Mouse (Mus musculus) cerebellum, adult 8-10 months (tissue): ENCODE data around the gene Glo1.

ENCODE experiments used
- DNase-seq: peaks from one replicate; pipeline ENCODE4 v3.0.0; 2022

The Glo1 gene

GRCm38 (mm10) chr17:30612075-30612859 is 14.4 kb downstream of the Glo1 start:
- peak; percentile 100 for DNase-seq

DNA sequence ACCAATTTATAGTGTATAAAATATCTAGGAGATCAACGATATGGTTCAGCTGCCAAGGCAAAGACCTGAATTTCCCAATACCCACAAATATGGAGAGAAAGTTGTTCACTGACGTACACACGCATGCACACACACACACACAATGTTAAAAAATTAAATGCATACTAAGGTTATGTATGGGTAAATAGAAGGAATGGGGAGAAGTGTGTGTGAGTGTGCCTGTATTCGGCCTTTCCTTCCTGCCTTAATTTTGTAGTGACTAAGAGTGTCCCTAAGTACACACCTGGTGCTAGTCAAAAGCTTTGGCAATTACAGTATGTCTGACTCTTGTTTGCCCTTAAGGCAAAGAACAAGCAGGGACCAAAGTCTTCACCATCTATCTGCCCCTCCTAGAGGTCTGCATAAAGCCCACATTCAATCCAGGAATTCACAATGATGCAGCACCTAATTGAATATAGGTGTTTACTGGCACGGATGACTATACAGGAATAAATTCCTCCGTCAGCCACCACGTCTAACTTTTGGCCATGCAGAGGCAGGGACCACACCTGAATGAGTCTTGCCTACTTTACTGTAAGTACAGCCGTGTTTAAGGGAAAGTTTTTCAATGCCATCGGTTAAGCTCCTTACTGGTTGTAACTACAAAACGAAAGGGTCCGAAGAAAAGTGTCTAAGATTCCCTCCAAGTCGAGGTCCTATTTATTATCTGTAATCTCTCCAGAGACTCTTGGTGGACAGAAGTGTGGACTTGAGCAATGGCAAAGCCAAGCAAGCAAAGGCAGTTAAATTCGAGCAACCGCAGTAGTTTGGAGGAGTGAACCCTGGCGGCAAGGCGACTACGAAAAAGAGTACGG is 15.2 kb downstream of the Glo1 start:
- DNase-seq = no peak

- no peak for DNase-seq
Measured at GRCm38 (mm10) chr17:30610739-30611138, 15.9 kb downstream of the Glo1 start.

DNA sequence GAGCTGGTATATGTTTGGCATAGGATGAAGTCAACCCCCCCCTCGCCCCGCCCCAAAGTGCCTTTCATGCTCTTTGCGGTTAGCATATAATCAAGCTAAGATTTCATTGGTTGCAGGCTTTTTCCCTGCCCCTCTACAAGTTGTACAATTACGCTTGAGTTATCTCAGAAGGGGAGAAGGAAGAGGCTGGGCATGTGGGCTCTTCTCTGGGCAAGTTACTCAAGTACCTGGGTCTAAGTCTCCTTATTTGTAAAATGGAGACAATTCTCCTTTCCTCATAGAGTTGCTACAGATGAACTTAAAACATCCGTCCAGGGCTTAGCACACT is 16.7 kb downstream of the Glo1 start:
- DNase-seq = no peak

- no peak for DNase-seq
Measured at GRCm38 (mm10) chr17:30609305-30609979, 17.2 kb downstream of the Glo1 start.

DNA sequence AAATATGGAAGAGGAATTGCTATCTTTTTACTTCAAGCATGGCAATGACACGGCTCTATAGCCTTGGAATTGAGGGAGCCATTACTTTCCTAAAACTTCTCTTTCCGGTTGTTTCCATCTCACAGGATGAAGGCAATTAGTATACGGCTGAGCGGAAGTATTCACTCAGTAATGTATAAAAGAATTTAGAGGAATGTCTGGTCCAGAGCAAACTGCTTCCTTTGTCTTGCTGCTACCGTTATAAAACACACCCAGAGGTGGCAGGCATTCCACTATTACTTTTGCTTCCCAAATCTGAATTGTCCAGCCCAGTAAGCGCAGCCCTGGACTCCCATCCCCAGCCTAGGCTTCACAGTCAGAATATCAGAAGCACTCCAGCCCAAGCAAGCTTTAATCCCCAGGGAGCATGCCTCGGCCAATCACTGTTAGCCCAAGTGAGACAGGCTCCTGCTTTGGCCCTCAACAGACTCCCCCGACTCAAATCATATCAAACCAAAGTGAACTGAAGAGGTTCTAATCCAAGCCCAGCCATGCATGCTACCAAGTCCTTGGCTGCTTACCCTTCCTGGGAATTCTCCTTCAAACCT is 18.7 kb downstream of the Glo1 start:
- DNase-seq = no peak

DNA sequence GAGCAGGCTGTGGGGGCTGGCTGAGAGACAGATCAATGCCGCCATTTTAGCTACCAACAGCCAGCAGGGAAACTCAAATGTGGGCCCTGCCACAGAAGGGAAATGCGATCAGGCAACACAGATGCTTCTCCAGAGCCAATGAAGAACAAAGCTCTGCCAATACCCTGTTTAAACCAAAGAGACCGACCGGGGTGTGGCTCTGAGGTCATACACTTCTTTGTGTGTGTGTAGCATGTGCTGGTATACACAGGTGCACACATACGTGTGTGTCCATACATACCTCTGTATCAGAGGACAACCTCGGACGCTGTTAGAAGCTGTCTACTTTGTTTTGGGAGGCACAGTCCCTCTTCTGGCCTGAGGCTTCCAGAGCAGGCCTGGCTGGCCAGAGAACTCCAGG is 19.3 kb downstream of the Glo1 start:
- no peak for DNase-seq

DNA sequence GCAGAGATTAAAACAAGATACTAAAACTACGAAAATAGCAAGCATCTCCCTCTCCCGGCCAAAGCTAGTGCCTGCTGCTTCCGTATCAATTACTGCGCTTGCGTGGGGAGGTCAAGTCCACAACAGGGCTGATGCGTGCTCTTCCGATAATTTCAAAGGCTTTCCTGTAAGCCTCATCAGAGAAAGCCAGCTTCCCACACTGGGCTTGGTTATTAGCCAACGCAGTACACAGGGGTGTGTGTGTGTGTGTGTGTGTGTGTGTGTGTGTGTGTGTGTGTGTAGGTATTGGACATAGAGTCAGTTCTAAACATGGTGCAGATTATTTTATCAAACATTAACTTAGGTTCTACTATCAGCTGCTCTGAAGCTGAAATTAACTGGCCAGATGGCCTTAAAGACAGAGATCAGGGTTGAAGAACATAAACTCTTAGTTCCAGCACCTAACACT is 20.0 kb downstream of the Glo1 start:
- no peak for DNase-seq

GRCm38 (mm10) chr17:30606206-30606605 is 20.5 kb downstream of the Glo1 start:
- DNase-seq = no peak

GRCm38 (mm10) chr17:30605001-30605400 is 21.7 kb downstream of the Glo1 start:
- DNase-seq = no peak

GRCm38 (mm10) chr17:30604296-30604695 is 22.4 kb downstream of the Glo1 start:
- DNase-seq = no peak

DNA sequence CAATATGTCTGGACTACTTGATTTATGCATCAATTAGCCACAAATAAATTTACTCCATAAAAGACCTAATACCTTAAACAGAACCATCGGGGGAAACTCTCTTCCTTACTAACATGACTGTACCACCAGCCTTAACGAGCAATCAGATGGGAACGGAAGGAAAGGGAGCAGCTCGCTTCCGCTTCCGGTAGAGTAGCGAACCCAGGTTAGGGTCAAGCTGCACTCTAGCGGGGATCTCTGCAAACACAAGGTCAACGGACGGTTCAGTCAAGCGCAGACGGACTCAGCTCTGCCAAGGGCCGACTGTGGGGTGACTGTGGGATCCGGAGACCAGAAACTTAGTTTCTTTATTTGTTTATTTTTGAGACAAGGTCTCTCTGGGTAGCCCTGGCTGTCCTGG is 24.5 kb downstream of the Glo1 start:
- DNase-seq = no peak

GRCm38 (mm10) chr17:30598300-30598699 is 28.4 kb downstream of the Glo1 start:
- DNase-seq = no peak

DNA sequence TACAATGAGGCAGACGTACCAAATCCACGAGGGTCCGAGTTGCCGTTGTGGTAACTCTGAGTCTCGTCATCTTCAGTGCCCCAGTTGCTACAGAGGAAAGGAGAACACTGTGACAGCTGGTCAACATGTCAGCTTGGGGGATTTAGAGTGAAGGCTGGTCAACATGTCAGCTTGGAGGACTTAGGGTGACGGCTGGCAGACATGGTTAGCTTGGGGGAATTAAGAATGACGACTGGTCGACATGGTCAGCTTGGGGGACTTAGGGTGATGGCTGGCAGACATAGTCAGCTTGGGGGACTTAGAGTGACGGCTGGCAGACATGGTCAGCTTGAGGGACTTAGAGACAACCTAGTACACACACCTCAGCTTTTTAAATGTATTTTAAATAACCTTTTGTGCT is 28.9 kb downstream of the Glo1 start:
- no peak for DNase-seq

DNA sequence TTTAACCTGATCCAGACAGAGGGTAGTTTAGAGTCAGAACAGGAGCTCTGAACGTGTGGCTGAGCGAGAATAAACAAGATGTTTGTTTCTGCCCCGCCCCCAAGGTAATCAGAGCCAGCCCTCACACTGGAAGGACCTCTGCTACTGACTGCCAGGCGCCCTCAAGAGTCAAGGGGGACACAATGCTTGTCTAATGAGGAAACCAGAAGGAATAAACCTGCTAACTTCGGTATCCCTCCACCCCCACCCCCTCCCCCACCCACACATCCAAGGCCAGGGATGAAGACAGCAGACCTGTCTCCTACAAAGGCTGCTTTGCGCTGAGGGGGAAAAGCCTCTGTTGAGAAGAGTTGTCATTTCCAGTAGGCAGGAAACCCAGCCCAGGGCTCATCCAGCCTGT is 31.8 kb downstream of the Glo1 start:
- no peak for DNase-seq

DNA sequence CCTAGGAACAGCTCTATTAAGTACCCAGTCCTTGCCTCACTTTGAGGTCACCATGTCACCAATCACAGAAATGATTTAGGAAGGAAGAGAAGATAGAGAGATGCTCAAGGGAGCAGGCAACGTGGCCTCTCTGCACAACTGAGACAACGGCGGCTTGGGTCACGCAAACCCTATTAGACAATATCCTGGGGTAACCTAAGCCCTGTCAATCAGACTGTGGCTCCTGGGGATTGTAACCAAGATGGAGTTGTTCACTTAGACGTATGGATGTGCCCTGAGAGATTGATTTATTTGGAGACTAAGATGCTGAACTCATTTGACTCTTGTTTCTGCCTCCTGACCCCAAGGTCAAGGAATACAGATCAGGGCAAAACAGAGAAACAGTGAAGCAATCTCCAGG is 32.3 kb downstream of the Glo1 start:
- DNase-seq = no peak

GRCm38 (mm10) chr17:30590417-30591198 is 36.1 kb downstream of the Glo1 start:
- peak; percentile 68 for DNase-seq

GRCm38 (mm10) chr17:30583258-30584001 is 43.2 kb downstream of the Glo1 start:
- DNase-seq = no peak

- no peak for DNase-seq
Measured at GRCm38 (mm10) chr17:30582313-30582712, 44.4 kb downstream of the Glo1 start.

- no peak for DNase-seq
Measured at GRCm38 (mm10) chr17:30581201-30581600, 45.5 kb downstream of the Glo1 start.

GRCm38 (mm10) chr17:30580781-30581180 is 45.9 kb downstream of the Glo1 start:
- no peak for DNase-seq

DNA sequence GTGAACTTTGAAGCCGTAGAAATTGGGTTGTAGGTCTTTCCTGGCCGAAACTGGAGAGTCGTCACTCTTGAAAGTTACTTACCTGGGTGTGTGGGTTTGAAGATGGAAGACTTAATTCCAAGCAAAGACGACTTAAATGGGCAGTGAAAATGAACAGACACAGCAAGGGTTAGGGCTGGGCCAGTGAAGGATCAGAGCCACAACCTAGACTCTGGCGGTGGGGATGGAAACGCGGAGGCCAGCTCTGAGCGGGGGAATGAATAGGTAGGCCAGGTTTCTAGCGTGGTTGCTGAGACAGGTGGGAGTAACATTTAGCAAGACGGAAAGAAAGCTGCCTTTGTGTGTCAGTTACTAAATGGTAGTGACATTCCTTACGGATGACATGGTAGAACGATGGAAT is 49.7 kb downstream of the Glo1 start:
- no peak for DNase-seq
